Mouse (Mus musculus) midbrain, embryonic 13.5 days (tissue): ENCODE measurements around the gene Olfr133. TPM values are rescaled to one million over a fixed set of nuclear protein-coding genes. Genes with fewer than 3 reads are reported as not detected.
"Not testable (repeated sequence)": the region's sequence is repeated elsewhere in the genome, so short reads cannot be mapped to it uniquely, and the experiment has no call there.

Source experiments
- ATAC-seq: fragments of 200-750 bp; cut with Nextera tagmentation; 2 replicates; pipeline ENCODE4 v1.8.0; 2017; ENCODE audit warnings: mild to moderate bottlenecking, moderate TSS enrichment, moderate library complexity
- H3K27ac ChIP-seq: fragments of 300-500 bp; sonication (generic); 2 replicates; pipeline ENCODE4 v1.5.1; 2015; ENCODE audit warnings: inconsistent platforms, mild to moderate bottlenecking, moderate library complexity
- H3K27me3 ChIP-seq: fragments of 300-500 bp; sonication (generic); 2 replicates; pipeline ENCODE4 v1.6.1; 2015; ENCODE audit warnings: mild to moderate bottlenecking, inconsistent platforms
- H3K36me3 ChIP-seq: fragments of 300-500 bp; sonication (generic); 2 replicates; pipeline ENCODE4 v1.6.1; 2015; ENCODE audit warnings: mild to moderate bottlenecking, inconsistent platforms
- H3K4me1 ChIP-seq: fragments of 300-500 bp; sonication (generic); replicated peaks from 2 replicates; pipeline ENCODE4 v1.6.1; 2015; ENCODE audit warnings: inconsistent platforms
- H3K4me2 ChIP-seq: fragments of 300-500 bp; sonication (generic); replicated peaks from 2 replicates; pipeline ENCODE4 v1.6.1; 2015; ENCODE audit warnings: moderate library complexity, mild to moderate bottlenecking, inconsistent platforms
- H3K4me3 ChIP-seq: fragments of 300-500 bp; sonication (generic); replicated peaks from 2 replicates; pipeline ENCODE4 v1.5.1; 2015; ENCODE audit warnings: mild to moderate bottlenecking, inconsistent platforms
- H3K9ac ChIP-seq: fragments of 300-500 bp; sonication (generic); replicated peaks from 2 replicates; pipeline ENCODE4 v1.6.1; 2015; ENCODE audit warnings: mild to moderate bottlenecking, inconsistent platforms
- H3K9me3 ChIP-seq: fragments of 300-500 bp; sonication (generic); 2 replicates; pipeline ENCODE4 v1.6.1; 2016; ENCODE audit warnings: mild to moderate bottlenecking, inconsistent platforms
- WGBS: fragments of 180-500 bp; shearing (Covaris S2); methylation state at CpG from one replicate; pipeline ENCODE4 v1.1.7; 2015; 5-methylcytosine and 5-hydroxymethylcytosine counted together
- polyA plus RNA-seq: library from polyadenylated mRNA; unstranded; fragments of >200 nt; fragmentation: Nextera tagmentation; extraction: Ambion mirVana; gene quantifications from 2 replicates; pipeline ENCODE4 v1.2.1, GENCODE M21; 2015

The Olfr133 gene
- not detected in 2 replicates for polyA plus RNA-seq

DNA sequence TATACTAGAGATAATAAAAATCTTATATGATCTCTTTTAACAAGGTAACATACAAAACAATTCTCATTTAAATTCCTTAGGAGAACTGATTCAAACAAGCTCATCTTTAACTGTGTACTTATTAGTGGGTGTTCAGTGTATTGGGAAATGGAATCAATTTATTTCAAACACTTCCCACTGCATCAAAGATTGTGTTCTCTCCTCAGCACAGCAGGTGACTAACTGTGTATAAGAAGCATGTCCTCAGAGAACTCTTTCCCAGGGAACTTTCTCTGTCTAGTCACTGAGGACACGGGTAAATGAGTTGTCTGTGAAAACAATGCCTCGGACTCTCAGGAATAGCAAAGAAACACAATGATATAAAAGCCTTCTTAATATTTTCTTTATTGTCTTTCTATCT, at the start of gene Olfr133:
Gene Olfr133 (plus strand): TSS at position 301 of the 400 bp plus-strand sequence.
- H3K27ac ChIP-seq, result no peak within 1 kb of the TSS
- WGBS, result 67% methylated on average over 2 of the region's 2 CpGs
- H3K4me2 ChIP-seq, result no peak within 1 kb of the TSS
- H3K27me3 ChIP-seq, result no peaks in the 10 kb centered on the region
- H3K4me3 ChIP-seq, result no peak within 1 kb of the TSS
- no peaks in the 10 kb centered on the region for H3K36me3 ChIP-seq
- H3K9me3 ChIP-seq, result no peaks in the 10 kb centered on the region
- no peak for ATAC-seq
- H3K4me1 ChIP-seq, result no peaks in the 10 kb centered on the region
- no peak within 1 kb of the TSS for H3K9ac ChIP-seq

DNA sequence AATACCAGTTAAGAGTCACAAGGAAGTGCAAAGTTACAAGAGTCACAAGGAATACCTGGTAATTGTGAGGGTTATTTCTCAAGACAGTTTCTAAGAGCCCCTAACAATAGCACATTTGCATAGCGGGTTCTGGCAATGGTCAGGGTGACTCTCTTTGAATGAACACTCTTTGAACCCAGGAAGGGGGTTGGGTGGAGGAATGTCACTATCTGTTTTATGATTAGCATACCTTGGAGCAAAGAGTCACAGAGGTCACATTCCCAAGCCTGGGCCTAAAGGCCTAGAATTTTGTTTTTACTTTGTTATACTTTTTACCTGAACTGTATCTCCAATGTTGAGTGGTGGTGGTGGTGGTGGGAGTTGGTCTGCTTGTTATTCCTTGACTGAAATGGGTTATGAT, 20.9 kb upstream of the Olfr133 start:
- not testable (repeated sequence) for ATAC-seq, H3K9ac ChIP-seq, H3K27ac ChIP-seq, H3K27me3 ChIP-seq, H3K9me3 ChIP-seq, H3K4me3 ChIP-seq, H3K4me2 ChIP-seq, H3K36me3 ChIP-seq, H3K4me1 ChIP-seq
- 96% methylated on average over 1 of the region's 1 CpGs for WGBS

DNA sequence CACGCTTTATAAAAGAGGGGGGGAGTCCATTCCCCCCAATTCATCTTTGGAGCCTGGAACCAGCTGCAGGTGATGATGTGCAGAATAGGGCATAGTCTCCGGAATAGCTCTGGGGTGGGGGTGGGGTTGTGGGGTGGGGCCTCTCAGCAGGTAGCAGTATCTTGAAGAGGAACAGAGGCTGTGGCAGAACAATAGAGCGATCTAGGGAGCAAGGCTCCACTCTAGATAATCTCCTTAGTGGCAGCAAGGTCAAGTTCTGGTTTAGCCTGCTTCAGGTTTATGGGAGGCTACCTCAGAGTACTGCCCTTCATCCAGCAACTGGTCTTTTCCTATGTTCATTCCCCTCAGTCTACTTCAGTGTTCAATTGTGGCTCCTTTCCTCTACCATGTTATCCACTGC, 19.7 kb upstream of the Olfr133 start:
- 64% methylated on average over 3 of the region's 3 CpGs for WGBS
- not testable (repeated sequence) for H3K4me2 ChIP-seq

DNA sequence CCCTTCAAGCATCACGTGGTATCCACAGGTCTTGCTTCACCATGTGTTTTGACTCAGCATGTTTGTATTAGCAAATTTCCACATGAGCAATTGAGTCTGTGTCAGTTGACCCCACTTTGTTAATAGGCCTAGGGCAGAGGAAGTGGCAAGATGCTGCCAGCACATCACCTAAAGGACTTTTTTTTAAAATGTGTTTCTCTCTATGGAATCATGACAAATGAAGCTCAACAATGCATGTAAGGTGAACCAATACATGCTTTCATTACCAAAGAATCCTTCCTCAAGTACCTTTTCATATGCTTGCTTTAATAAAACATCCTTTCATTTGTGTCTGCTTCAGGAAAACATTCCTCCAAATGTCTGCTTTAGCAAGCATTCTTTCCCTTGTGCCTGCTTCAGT, 10.7 kb upstream of the Olfr133 start, which contains the start of gene Olfr132:
Gene Olfr132 (minus strand): TSS at position 101 of the 400 bp plus-strand sequence.
- Histone ChIP-seq H3K4me3 (no peak within 1 kb of the TSS), H3K9ac (no peak within 1 kb of the TSS), H3K9me3 (no peaks in the 10 kb centered on the region), H3K4me2 (no peak within 1 kb of the TSS), H3K36me3 (no peaks in the 10 kb centered on the region), H3K27ac (no peak within 1 kb of the TSS), H3K27me3 (no peaks in the 10 kb centered on the region), H3K4me1 (no peaks in the 10 kb centered on the region)
- ATAC-seq, result no peak
- 72% methylated on average over 1 of the region's 1 CpGs for WGBS

More for the DNA sequence above, 19.7 kb upstream of the Olfr133 start:
- ATAC-seq, H3K36me3 ChIP-seq, H3K4me1 ChIP-seq, H3K27ac ChIP-seq, H3K9me3 ChIP-seq, H3K27me3 ChIP-seq, H3K9ac ChIP-seq, H3K4me3 ChIP-seq: not testable (repeated sequence)

DNA sequence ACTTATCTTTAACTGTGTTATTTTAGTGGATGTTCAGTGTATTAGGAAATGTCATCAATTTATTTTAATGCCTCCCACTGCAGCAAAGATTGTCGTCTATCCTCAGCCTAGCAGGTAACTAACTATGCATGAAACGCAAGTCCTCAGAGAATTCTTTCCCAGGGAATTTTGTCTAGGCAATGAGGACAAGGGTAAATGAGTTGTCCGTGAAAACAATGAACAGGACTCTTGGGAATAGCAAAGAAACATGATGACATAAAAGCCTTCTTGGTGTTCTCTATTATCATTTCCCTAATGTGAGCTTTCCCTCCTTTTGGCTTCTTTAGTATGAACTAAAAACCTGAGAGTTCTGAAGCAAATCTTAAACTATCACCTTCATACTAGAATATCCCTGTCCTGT, 26.0 kb downstream of the Olfr133 start, which contains the start of gene Olfr134:
Gene Olfr134 (plus strand): TSS at position 301 of the 400 bp plus-strand sequence.
- no peak for ATAC-seq
- no peaks in the 10 kb centered on the region for H3K4me1 ChIP-seq
- H3K9ac ChIP-seq, result no peak within 1 kb of the TSS
- WGBS, result 74% methylated on average over 3 of the region's 3 CpGs
- no peaks in the 10 kb centered on the region for H3K36me3 ChIP-seq
- H3K4me2 ChIP-seq, result no peak within 1 kb of the TSS
- no peaks in the 10 kb centered on the region for H3K9me3 ChIP-seq
- H3K4me3 ChIP-seq, result no peak within 1 kb of the TSS
- H3K27ac ChIP-seq, result no peak within 1 kb of the TSS
- H3K27me3 ChIP-seq, result no peaks in the 10 kb centered on the region

Other genes starting within 250 kb of the Olfr133 start
- gene Olfr127, start 244.8 kb upstream of the Olfr133 start, polyA plus RNA-seq, result not detected in 2 replicates
- not detected in 2 replicates for gene Olfr128, start 224.7 kb upstream of the Olfr133 start, polyA plus RNA-seq
- not detected in 2 replicates for gene Olfr761, start 192.2 kb upstream of the Olfr133 start, polyA plus RNA-seq
- not detected in 2 replicates for gene Olfr129, start 85.2 kb upstream of the Olfr133 start, polyA plus RNA-seq
- gene Olfr130, start 81.4 kb upstream of the Olfr133 start, polyA plus RNA-seq, result not detected in 2 replicates
- not detected in 2 replicates for gene Olfr131, start 56.6 kb upstream of the Olfr133 start, polyA plus RNA-seq
- not detected in 2 replicates for gene Olfr132, start 10.8 kb upstream of the Olfr133 start, polyA plus RNA-seq
- gene Olfr134, start 26.1 kb downstream of the Olfr133 start, polyA plus RNA-seq, result not detected in 2 replicates
- gene Olfr135, start 59.1 kb downstream of the Olfr133 start, polyA plus RNA-seq, result not detected in 2 replicates
- gene Olfr138, start 115.8 kb downstream of the Olfr133 start, polyA plus RNA-seq, result not detected in 2 replicates
- gene Olfr137, start 162.3 kb downstream of the Olfr133 start, polyA plus RNA-seq, result not detected in 2 replicates
- not detected in 2 replicates for gene Olfr136, start 184.6 kb downstream of the Olfr133 start, polyA plus RNA-seq